Mouse (Mus musculus) bone marrow macrophage, adult 2 months (primary cell): Measurements from ENCODE around the gene Mcm10.

Experiments used
- CTCF ChIP-seq: IDR thresholded peaks from 2 replicates; pipeline ENCODE4 v1.5.1; 2012; ENCODE audit warnings: low read depth, mild to moderate bottlenecking, low read length, moderate library complexity
- POLR2A ChIP-seq: IDR thresholded peaks from 2 replicates; pipeline ENCODE4 v1.6.1; 2012; ENCODE audit warnings: mild to moderate bottlenecking, low read depth, low read length, borderline replicate concordance

DNA sequence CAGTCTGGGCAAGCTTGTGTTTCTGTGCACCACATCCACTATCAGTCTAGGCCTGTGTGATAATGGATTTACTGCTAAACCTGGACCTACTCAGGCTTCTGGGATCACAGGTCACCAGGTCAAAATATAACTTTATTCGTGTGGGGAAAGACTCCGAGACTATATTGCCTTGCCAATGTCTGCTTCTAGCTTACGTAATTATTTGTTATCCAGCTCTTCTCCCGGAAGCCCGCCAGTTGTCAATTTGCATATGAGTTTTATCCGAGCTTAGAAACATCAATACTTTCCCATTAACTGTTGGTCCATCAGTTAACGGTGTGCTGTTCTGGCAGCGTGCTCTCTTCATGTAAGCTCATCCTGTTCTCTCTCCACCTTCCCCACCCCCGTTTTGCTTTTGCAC, 22.6 kb upstream of the Mcm10 start:
- TF ChIP-seq POLR2A, result no peak
- no peak for TF ChIP-seq CTCF
